Mouse (Mus musculus) limb, embryonic 10.5 days (tissue): ENCODE data around the gene Sp9. TPM values are rescaled to one million over a fixed set of nuclear protein-coding genes. Genes with fewer than 3 reads are reported as not detected.

Experiments
- DNase-seq: peaks from one replicate; pipeline ENCODE4 v3.0.0-alpha.2; 2017; ENCODE audit warnings: low spot score
- H3K27ac ChIP-seq: fragments of 300-500 bp; sonication (generic); 2 replicates; pipeline ENCODE4 v1.5.1; 2016; ENCODE audit warnings: mild to moderate bottlenecking
- H3K27me3 ChIP-seq: fragments of 300-500 bp; sonication (generic); 2 replicates; pipeline ENCODE4 v1.6.1; 2016; ENCODE audit warnings: low read depth, mild to moderate bottlenecking; ENCODE audit not compliant: poor library complexity, severe bottlenecking
- H3K36me3 ChIP-seq: fragments of 300-500 bp; sonication (generic); 2 replicates; pipeline ENCODE4 v1.6.1; 2016; ENCODE audit warnings: mild to moderate bottlenecking, moderate library complexity
- H3K4me1 ChIP-seq: fragments of 300-500 bp; sonication (generic); 2 replicates; pipeline ENCODE4 v1.6.1; 2016
- H3K4me3 ChIP-seq: fragments of 300-500 bp; sonication (generic); 2 replicates; pipeline ENCODE4 v1.5.1; 2016; ENCODE audit warnings: mild to moderate bottlenecking, moderate library complexity
- H3K9me3 ChIP-seq: fragments of 300-500 bp; sonication (generic); replicated peaks from 2 replicates; pipeline ENCODE4 v1.6.1; 2016; ENCODE audit warnings: mild to moderate bottlenecking
- WGBS: fragments of 180-500 bp; shearing (Covaris S2); methylation state at CpG from one replicate; pipeline ENCODE4 v1.1.7; 2016; 5-methylcytosine and 5-hydroxymethylcytosine counted together
- polyA plus RNA-seq: library from polyadenylated mRNA; unstranded; fragments of >200 nt; fragmentation: Nextera tagmentation; extraction: Ambion mirVana; gene quantifications from 2 replicates; pipeline ENCODE4 v1.2.1, GENCODE M21; 2016

Sp9 gene
- polyA plus RNA-seq, 1 experiment from 2014 or later = 0.36 TPM

DNA sequence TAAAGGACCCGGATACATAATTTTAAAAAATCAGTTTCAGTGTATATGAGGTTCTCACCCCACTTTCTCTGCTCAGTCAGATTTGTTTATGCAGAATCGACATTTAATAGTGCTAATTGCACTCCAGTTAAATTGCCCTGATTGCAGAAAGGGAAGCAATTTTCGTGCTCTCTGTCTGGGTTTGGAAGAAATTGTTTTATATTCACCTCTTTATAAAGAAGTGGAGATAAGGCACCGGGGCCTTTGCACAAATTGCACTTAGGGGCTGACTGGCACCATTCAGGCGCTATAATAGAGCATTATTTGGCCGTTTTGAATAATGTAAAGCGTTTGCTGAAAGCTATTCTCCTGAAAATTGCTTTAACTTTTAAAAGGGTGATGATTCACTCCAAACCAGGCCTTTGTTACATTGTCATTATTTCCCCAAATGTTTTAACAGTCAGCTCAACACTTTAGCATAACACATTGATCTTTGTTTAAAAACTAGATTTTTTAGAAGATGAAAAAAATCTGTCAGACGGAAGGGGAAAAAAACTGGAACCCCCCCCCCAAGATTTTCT, 2.8 kb upstream of the Sp9 start:
- DNase-seq = no peak
- 6% methylated on average over 8 of the region's 8 CpGs for WGBS
- Histone ChIP-seq H3K4me1 (peaks cover 70% of the 10 kb centered on the region), H3K36me3 (no peaks in the 10 kb centered on the region), H3K4me3 (no peak overlapping the region), H3K27ac (no peak overlapping the region), H3K27me3 (peaks cover 100% of the 10 kb centered on the region), H3K9me3 (no peaks in the 10 kb centered on the region)

GRCm38 (mm10) chr2:73269666-73270065, 2.1 kb upstream of the Sp9 start:
- DNase-seq = peak; percentile 65
- Histone ChIP-seq H3K9me3 (no peaks in the 10 kb centered on the region), H3K27me3 (peaks cover 100% of the 10 kb centered on the region), H3K27ac (no peak overlapping the region), H3K36me3 (no peaks in the 10 kb centered on the region), H3K4me1 (peaks cover 70% of the 10 kb centered on the region), H3K4me3 (peak overlapping the region; percentile 6; the same call in 1 of the 2 replicates)
- 0% methylated on average over 17 of the region's 17 CpGs for WGBS

DNA sequence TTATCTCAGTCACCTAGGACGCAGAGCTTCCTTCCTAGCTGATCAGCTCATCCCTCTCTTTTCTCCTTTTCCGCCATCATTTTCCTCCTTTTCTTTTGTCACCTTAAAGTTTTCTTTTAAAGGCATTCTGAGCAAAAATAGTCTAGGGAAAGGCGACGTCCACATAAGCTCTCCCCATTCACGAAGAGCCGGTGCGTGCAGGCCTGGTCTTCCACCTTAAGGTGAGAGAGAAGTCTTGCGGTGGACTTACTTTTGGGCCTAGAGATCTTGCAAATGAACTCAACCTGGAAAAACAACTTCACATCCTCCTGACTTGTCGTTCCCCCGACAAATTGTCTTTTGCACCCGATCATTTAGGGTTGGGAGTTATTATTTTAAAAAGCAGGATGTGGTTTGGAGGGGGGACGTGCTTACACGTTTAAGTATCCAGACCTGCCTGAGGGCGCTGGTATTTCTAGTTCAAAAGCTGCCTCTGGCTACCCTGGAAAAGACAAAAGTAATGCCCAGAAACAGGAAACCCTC, 1.6 kb upstream of the Sp9 start:
- no peaks in the 10 kb centered on the region for H3K9me3 ChIP-seq
- H3K27ac ChIP-seq = no peak overlapping the region
- H3K4me3 ChIP-seq = peak overlapping the region; percentile 53
- peaks cover 67% of the 10 kb centered on the region for H3K4me1 ChIP-seq
- DNase-seq = no peak
- under 1% methylated on average over 14 of the region's 14 CpGs for WGBS
- no peaks in the 10 kb centered on the region for H3K36me3 ChIP-seq
- H3K27me3 ChIP-seq = peaks cover 100% of the 10 kb centered on the region

DNA sequence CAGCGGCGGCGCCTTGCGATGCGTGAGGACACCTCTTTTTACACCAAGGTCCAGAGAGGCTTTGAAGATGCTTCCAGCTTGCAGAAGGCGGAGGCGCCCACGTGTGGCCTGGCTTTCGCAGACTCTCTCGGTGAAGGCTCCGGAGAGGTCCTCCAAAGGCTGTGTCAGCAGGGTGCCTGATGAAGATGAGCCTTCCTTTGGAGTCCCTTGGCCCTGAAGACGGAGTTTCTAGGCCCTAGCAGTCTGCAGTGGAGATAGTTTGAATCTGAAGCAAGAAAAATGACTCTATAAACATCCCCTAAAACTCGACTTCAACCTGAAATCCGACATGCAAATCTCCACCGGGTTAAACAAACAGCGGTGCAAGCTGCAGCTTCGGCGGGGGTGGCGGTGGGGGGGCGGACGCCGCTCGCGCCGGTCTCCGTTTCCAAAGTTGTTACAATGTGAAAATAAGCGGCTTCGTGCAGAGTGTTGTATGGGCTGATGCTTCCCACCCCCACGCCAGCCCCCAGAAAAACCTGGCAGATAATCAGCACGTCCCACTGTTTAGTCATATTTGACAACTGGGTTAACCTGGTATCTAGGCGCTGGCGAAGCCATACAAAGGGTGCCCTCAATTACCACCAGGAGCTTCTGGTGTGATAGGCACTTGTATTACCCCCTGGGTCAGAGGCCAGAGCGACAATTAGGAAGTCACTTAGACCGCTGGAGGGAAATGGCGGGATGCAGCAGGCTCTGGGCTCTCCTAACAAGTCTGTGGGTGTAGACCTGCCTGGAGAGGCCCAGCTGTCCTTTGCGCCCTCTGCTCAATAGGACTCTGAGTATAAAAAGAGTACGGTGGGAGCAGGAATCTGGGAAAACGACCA, 899 bp upstream of the Sp9 start:
- under 1% methylated on average over 38 of the region's 38 CpGs for WGBS
- Histone ChIP-seq H3K9me3 (no peaks in the 10 kb centered on the region), H3K36me3 (no peaks in the 10 kb centered on the region), H3K4me1 (peaks cover 60% of the 10 kb centered on the region), H3K27ac (no peak overlapping the region), H3K27me3 (peaks cover 100% of the 10 kb centered on the region), H3K4me3 (peak overlapping the region; percentile 53)
- peak; percentile 68 for DNase-seq

DNA sequence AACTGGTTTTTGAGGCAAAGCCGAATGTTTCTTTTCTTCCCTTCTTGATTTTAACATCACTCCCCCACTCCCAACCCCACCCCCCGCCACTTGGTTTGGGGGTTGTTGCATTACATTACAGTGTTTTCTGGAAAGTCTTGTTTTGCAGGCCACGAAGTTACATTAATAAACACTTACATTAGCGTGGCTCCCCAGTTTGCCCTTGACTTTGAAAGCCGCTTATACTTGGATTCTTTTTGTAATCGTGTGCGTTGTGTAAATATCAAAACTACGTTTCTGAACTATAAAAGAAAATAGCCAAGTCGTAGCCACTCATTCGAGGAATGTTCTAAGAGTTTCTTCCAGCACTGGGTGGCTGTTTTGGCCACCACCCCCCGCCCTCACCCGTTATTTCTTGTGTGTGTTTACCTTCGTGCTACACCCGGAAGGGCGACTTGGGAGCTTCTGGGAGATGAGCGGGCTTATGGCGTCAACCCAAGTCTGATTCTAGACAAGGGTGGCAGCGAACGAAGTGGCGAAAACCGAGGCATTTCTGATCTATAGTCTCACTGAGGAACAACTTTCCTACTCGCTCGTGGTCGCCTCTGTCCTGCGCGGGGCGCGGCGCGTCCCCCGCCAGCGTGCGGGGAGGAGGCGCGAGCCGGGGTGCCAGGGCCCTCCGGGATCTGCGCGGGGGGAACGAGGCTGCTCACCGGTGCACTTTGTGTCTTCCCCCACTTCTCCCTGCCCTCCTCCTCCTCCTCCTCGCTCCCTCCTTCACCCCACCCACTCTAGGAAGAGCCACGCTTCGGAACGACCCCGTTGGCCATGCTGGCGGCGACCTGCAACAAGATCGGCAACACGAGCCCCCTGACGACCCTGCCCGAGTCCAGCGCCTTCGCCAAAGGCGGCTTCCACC, 875 bp downstream of the Sp9 start:
- WGBS = under 1% methylated on average over 55 of the region's 55 CpGs
- Histone ChIP-seq H3K27ac (peak overlapping the region; percentile 69), H3K36me3 (no peaks in the 10 kb centered on the region), H3K27me3 (peaks cover 100% of the 10 kb centered on the region), H3K4me1 (peaks cover 64% of the 10 kb centered on the region), H3K4me3 (peak overlapping the region; percentile 53), H3K9me3 (no peaks in the 10 kb centered on the region)
- DNase-seq = peak; percentile 76

DNA sequence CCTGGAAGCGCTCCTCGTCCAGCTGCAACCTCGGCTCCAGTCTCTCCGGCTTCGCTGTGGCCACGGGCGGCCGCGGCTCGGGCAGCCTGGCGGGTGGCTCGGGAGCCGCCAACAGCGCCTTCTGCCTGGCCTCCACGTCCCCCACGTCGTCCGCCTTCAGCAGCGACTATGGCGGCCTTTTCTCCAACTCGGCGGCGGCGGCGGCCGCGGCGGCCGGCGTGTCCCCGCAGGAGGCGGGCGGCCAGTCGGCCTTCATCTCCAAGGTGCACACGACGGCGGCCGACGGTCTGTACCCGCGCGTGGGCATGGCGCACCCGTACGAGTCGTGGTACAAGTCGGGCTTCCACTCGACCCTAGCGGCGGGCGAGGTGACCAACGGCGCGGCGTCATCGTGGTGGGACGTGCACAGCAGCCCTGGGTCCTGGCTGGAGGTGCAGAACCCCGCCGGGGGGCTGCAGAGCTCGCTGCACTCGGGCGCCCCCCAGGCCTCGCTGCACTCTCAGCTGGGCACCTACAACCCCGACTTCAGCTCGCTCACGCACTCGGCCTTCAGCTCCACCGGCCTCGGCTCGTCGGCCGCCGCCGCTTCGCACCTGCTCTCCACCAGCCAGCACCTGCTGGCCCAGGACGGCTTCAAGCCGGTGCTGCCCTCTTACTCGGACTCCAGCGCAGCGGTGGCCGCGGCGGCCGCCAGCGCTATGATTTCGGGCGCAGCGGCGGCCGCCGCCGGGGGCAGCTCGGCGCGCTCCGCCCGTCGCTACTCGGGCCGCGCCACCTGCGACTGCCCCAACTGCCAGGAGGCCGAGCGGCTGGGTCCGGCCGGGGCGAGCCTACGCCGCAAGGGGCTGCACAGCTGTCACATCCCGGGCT, 1.8 kb downstream of the Sp9 start:
- peaks cover 63% of the 10 kb centered on the region for H3K4me1 ChIP-seq
- H3K27ac ChIP-seq = peak overlapping the region; percentile 69
- peak overlapping the region; percentile 53 for H3K4me3 ChIP-seq
- no peaks in the 10 kb centered on the region for H3K36me3 ChIP-seq
- DNase-seq = peak; percentile 73
- H3K9me3 ChIP-seq = no peaks in the 10 kb centered on the region
- under 1% methylated on average over 109 of the region's 110 CpGs for WGBS
- peaks cover 98% of the 10 kb centered on the region for H3K27me3 ChIP-seq

GRCm38 (mm10) chr2:73274119-73274920, 2.6 kb downstream of the Sp9 start:
- H3K27me3 ChIP-seq = peaks cover 98% of the 10 kb centered on the region
- no peaks in the 10 kb centered on the region for H3K9me3 ChIP-seq
- H3K36me3 ChIP-seq = no peaks in the 10 kb centered on the region
- H3K4me1 ChIP-seq = peaks cover 71% of the 10 kb centered on the region
- WGBS = under 1% methylated on average over 88 of the region's 88 CpGs
- peak overlapping the region; percentile 53 for H3K4me3 ChIP-seq
- 0 out of 2 replicates have a peak overlapping the region, but pooled peaks have one; percentile 4 for H3K27ac ChIP-seq
- DNase-seq = peak; percentile 82

DNA sequence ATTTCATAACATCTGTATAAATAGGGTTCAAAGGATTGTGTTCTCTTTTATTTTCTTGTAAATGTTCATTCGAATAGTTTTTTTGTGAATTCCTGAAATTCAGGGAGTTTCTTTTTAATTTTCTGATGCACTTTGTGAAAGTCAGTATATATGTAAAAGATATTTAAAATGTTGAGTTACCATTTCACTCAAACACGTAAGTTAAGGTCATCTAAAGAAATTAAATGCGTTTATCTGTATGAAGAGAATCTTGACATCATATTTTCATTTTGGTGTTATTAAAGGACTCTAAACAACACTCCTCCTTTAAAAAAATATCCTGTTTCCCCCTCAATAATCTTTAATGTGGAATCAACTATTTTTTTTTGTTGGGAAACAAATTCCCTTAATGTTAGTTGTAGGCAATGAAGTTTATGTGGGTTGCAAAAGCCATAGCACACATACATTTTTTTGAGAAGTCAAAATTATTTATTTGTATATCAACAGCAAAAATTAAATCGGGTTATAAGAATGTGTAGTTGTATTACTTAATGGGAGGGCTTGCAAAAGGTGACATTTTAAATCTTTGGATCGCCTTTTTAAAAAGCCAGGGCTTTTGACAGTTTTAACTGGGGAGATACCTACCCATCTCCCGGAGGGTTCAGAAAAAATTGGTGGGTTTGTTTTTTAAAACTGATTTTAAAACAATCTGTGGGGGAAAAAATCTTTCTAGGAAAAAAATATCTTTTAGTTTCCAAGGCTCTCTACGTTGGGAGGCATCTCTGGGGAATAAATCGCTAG, 3.7 kb downstream of the Sp9 start:
- no peaks in the 10 kb centered on the region for H3K36me3 ChIP-seq
- no peak for DNase-seq

GRCm38 (mm10) chr2:73276141-73276571, 4.4 kb downstream of the Sp9 start:
- peaks cover 68% of the 10 kb centered on the region for H3K4me1 ChIP-seq
- peaks cover 98% of the 10 kb centered on the region for H3K27me3 ChIP-seq
- peak; percentile 37 for DNase-seq
- no peaks in the 10 kb centered on the region for H3K36me3 ChIP-seq
- no peaks in the 10 kb centered on the region for H3K9me3 ChIP-seq
- no peak overlapping the region for H3K4me3 ChIP-seq
- under 1% methylated on average over 6 of the region's 6 CpGs for whole genome bisulfite sequencing
- no peak overlapping the region for H3K27ac ChIP-seq

More for the DNA sequence above, 3.7 kb downstream of the Sp9 start:
- H3K9me3 ChIP-seq = no peaks in the 10 kb centered on the region
- no peak overlapping the region for H3K27ac ChIP-seq
- 11% methylated on average over 8 of the region's 8 CpGs for WGBS
- H3K4me1 ChIP-seq = peaks cover 68% of the 10 kb centered on the region
- peaks cover 98% of the 10 kb centered on the region for H3K27me3 ChIP-seq
- H3K4me3 ChIP-seq = no peak overlapping the region

GRCm38 (mm10) chr2:73277021-73277708, 5.4 kb downstream of the Sp9 start:
- peaks cover 60% of the 10 kb centered on the region for H3K4me1 ChIP-seq
- DNase-seq = peak; percentile 70
- H3K27me3 ChIP-seq = peaks cover 98% of the 10 kb centered on the region
- H3K36me3 ChIP-seq = no peaks in the 10 kb centered on the region
- under 1% methylated on average over 38 of the region's 38 CpGs for WGBS
- no peak overlapping the region for H3K27ac ChIP-seq
- peak overlapping the region; percentile 44 for H3K4me3 ChIP-seq
- H3K9me3 ChIP-seq = no peaks in the 10 kb centered on the region
